Mouse (Mus musculus): ENCODE results near the gene Stk4. TPM values are rescaled to one million over a fixed set of nuclear protein-coding genes. Genes with fewer than 3 reads are reported as not detected.
A peak's percentile ranks its signal among the peaks of the same experiment; 100 is the strongest.

The Stk4 gene
- polyA plus RNA-seq (2014; fragmentation: Nextera tagmentation; extraction: Ambion mirVana) = 27.2 and 30.9 TPM in 2 replicates

GRCm38 (mm10) chr2:164070142-164070764 is at the start of gene Stk4:
Gene Stk4 (plus strand): TSS chr2:164070322.
- Histone ChIP-seq H3K4me1 (ENCODE audit: control insufficient read depth, insufficient read depth, low read length) (peaks cover 16% of the 10 kb centered on the region; the same call in 1 of the 2 replicates), H3K9me3 (ENCODE audit: control insufficient read depth, low read length) (no peaks in the 10 kb centered on the region), H3K27me3 (ENCODE audit: control insufficient read depth, insufficient read depth, low read length) (no peaks in the 10 kb centered on the region), H3K4me3 (ENCODE audit: low read depth, low read length) (peak within 1 kb of the TSS; percentile 97), H3K27ac (replicated peaks; ENCODE audit: low read depth, low read length) (peak within 1 kb of the TSS; percentile 61; the same call in 1 of the 2 replicates), H3K36me3 (ENCODE audit: control insufficient read depth, insufficient read depth, low read length) (peaks cover 2% of the 10 kb centered on the region; the same call in 1 of the 2 replicates), H3K9ac (ENCODE audit: low read length) (peak within 1 kb of the TSS; percentile 79), H3K4me2 (ENCODE audit: low read depth, severe bottlenecking) (peak within 1 kb of the TSS; percentile 64)
- no peak for ATAC-seq (ENCODE audit: insufficient number of reproducible peaks, low FRiP score, low TSS enrichment, low read depth)
- peak; percentile 59 for DNase-seq (ENCODE audit: low spot score)
- 0% methylated on average over 45 of the region's 45 CpGs for WGBS

GRCm38 (mm10) chr2:164022104-164022503 is 48.0 kb upstream of the Stk4 start:
- Histone ChIP-seq H3K27me3 (ENCODE audit: control insufficient read depth, insufficient read depth, low read length) (no peaks in the 10 kb centered on the region), H3K27ac (replicated peaks; ENCODE audit: low read depth, low read length) (no peak overlapping the region), H3K9ac (ENCODE audit: low read length) (no peak overlapping the region), H3K4me3 (ENCODE audit: low read depth, low read length) (no peak overlapping the region), H3K9me3 (ENCODE audit: control insufficient read depth, low read length) (no peaks in the 10 kb centered on the region), H3K4me2 (ENCODE audit: low read depth, severe bottlenecking) (no peak overlapping the region), H3K36me3 (ENCODE audit: control insufficient read depth, insufficient read depth, low read length) (peaks cover 11% of the 10 kb centered on the region; the same call in 1 of the 2 replicates), H3K4me1 (ENCODE audit: control insufficient read depth, insufficient read depth, low read length) (no peaks in the 10 kb centered on the region)
- DNase-seq (ENCODE audit: low spot score) (no peak), ATAC-seq (ENCODE audit: insufficient number of reproducible peaks, low FRiP score, low TSS enrichment, low read depth) (no peak)
- WGBS = 64% methylated on average over 2 of the region's 2 CpGs

- Histone ChIP-seq H3K4me1 (ENCODE audit: control insufficient read depth, insufficient read depth, low read length) (no peaks in the 10 kb centered on the region), H3K27me3 (ENCODE audit: control insufficient read depth, insufficient read depth, low read length) (no peaks in the 10 kb centered on the region), H3K36me3 (ENCODE audit: control insufficient read depth, insufficient read depth, low read length) (no peaks in the 10 kb centered on the region), H3K4me3 (ENCODE audit: low read depth, low read length) (no peak within 1 kb of the TSS), H3K9me3 (ENCODE audit: control insufficient read depth, low read length) (no peaks in the 10 kb centered on the region), H3K27ac (replicated peaks; ENCODE audit: low read depth, low read length) (no peak within 1 kb of the TSS), H3K9ac (ENCODE audit: low read length) (no peak within 1 kb of the TSS), H3K4me2 (ENCODE audit: low read depth, severe bottlenecking) (no peak within 1 kb of the TSS)
- no peak for ATAC-seq (ENCODE audit: insufficient number of reproducible peaks, low FRiP score, low TSS enrichment, low read depth)
- WGBS = 82% methylated on average over 16 of the region's 16 CpGs
- DNase-seq (ENCODE audit: low spot score) = no peak
Measured at GRCm38 (mm10) chr2:164025150-164025549, 45.0 kb upstream of the Stk4 start, which contains the start of gene Pabpc1l. Gene Pabpc1l (plus strand): TSS chr2:164025450.

GRCm38 (mm10) chr2:164031147-164031546 is 39.0 kb upstream of the Stk4 start:
- no peaks in the 10 kb centered on the region for H3K36me3 ChIP-seq (ENCODE audit: control insufficient read depth, insufficient read depth, low read length)
- no peak for DNase-seq (ENCODE audit: low spot score)
- peaks cover 2% of the 10 kb centered on the region; the same call in 1 of the 2 replicates for H3K9me3 ChIP-seq (ENCODE audit: control insufficient read depth, low read length)
- WGBS = 76% methylated on average over 10 of the region's 10 CpGs
- H3K9ac ChIP-seq (ENCODE audit: low read length) = no peak overlapping the region
- ATAC-seq (ENCODE audit: insufficient number of reproducible peaks, low FRiP score, low TSS enrichment, low read depth) = no peak
- H3K4me1 ChIP-seq (ENCODE audit: control insufficient read depth, insufficient read depth, low read length) = no peaks in the 10 kb centered on the region
- no peaks in the 10 kb centered on the region for H3K27me3 ChIP-seq (ENCODE audit: control insufficient read depth, insufficient read depth, low read length)
- H3K4me3 ChIP-seq (ENCODE audit: low read depth, low read length) = no peak overlapping the region
- H3K27ac ChIP-seq (replicated peaks; ENCODE audit: low read depth, low read length) = no peak overlapping the region
- no peak overlapping the region for H3K4me2 ChIP-seq (ENCODE audit: low read depth, severe bottlenecking)

- 87% methylated on average over 3 of the region's 3 CpGs for WGBS
- Histone ChIP-seq H3K27me3 (ENCODE audit: control insufficient read depth, insufficient read depth, low read length) (no peaks in the 10 kb centered on the region), H3K4me1 (ENCODE audit: control insufficient read depth, insufficient read depth, low read length) (no peaks in the 10 kb centered on the region), H3K4me2 (ENCODE audit: low read depth, severe bottlenecking) (no peak overlapping the region), H3K9me3 (ENCODE audit: control insufficient read depth, low read length) (peaks cover 2% of the 10 kb centered on the region; the same call in 1 of the 2 replicates), H3K4me3 (ENCODE audit: low read depth, low read length) (no peak overlapping the region), H3K36me3 (ENCODE audit: control insufficient read depth, insufficient read depth, low read length) (no peaks in the 10 kb centered on the region), H3K9ac (ENCODE audit: low read length) (no peak overlapping the region), H3K27ac (replicated peaks; ENCODE audit: low read depth, low read length) (no peak overlapping the region)
- no peak for ATAC-seq (ENCODE audit: insufficient number of reproducible peaks, low FRiP score, low TSS enrichment, low read depth)
- no peak for DNase-seq (ENCODE audit: low spot score)
Measured at GRCm38 (mm10) chr2:164032973-164033372, 37.1 kb upstream of the Stk4 start.

GRCm38 (mm10) chr2:164036520-164037019 is 33.6 kb upstream of the Stk4 start:
- Histone ChIP-seq H3K4me3 (ENCODE audit: low read depth, low read length) (no peak overlapping the region), H3K36me3 (ENCODE audit: control insufficient read depth, insufficient read depth, low read length) (no peaks in the 10 kb centered on the region), H3K9me3 (ENCODE audit: control insufficient read depth, low read length) (peaks cover 2% of the 10 kb centered on the region; the same call in 1 of the 2 replicates), H3K27me3 (ENCODE audit: control insufficient read depth, insufficient read depth, low read length) (no peaks in the 10 kb centered on the region), H3K4me1 (ENCODE audit: control insufficient read depth, insufficient read depth, low read length) (no peaks in the 10 kb centered on the region), H3K9ac (ENCODE audit: low read length) (no peak overlapping the region), H3K27ac (replicated peaks; ENCODE audit: low read depth, low read length) (no peak overlapping the region), H3K4me2 (ENCODE audit: low read depth, severe bottlenecking) (no peak overlapping the region)
- 53% methylated on average over 10 of the region's 10 CpGs for WGBS
- DNase-seq (ENCODE audit: low spot score) = peak; percentile 34
- ATAC-seq (ENCODE audit: insufficient number of reproducible peaks, low FRiP score, low TSS enrichment, low read depth) = peak; percentile 85

GRCm38 (mm10) chr2:164038407-164039028 is 31.6 kb upstream of the Stk4 start:
- H3K4me2 ChIP-seq (ENCODE audit: low read depth, severe bottlenecking) = no peak overlapping the region
- no peak overlapping the region for H3K9ac ChIP-seq (ENCODE audit: low read length)
- H3K9me3 ChIP-seq (ENCODE audit: control insufficient read depth, low read length) = no peaks in the 10 kb centered on the region
- H3K27me3 ChIP-seq (ENCODE audit: control insufficient read depth, insufficient read depth, low read length) = no peaks in the 10 kb centered on the region
- WGBS = 90% methylated on average over 1 of the region's 1 CpGs
- DNase-seq (ENCODE audit: low spot score) (no peak), ATAC-seq (ENCODE audit: insufficient number of reproducible peaks, low FRiP score, low TSS enrichment, low read depth) (no peak)
- H3K4me1 ChIP-seq (ENCODE audit: control insufficient read depth, insufficient read depth, low read length) = no peaks in the 10 kb centered on the region
- H3K4me3 ChIP-seq (ENCODE audit: low read depth, low read length) = no peak overlapping the region
- no peak overlapping the region for H3K27ac ChIP-seq (replicated peaks; ENCODE audit: low read depth, low read length)
- no peaks in the 10 kb centered on the region for H3K36me3 ChIP-seq (ENCODE audit: control insufficient read depth, insufficient read depth, low read length)

- 89% methylated on average over 6 of the region's 6 CpGs for WGBS
Measured at GRCm38 (mm10) chr2:164040949-164041348, 29.2 kb upstream of the Stk4 start.

More at GRCm38 (mm10) chr2:164040949-164041348, 29.2 kb upstream of the Stk4 start:
- no peak overlapping the region for H3K27ac ChIP-seq (replicated peaks; ENCODE audit: low read depth, low read length)
- H3K27me3 ChIP-seq (ENCODE audit: control insufficient read depth, insufficient read depth, low read length) = no peaks in the 10 kb centered on the region
- H3K4me2 ChIP-seq (ENCODE audit: low read depth, severe bottlenecking) = no peak overlapping the region
- no peaks in the 10 kb centered on the region for H3K9me3 ChIP-seq (ENCODE audit: control insufficient read depth, low read length)
- no peak overlapping the region for H3K4me3 ChIP-seq (ENCODE audit: low read depth, low read length)
- ATAC-seq (ENCODE audit: insufficient number of reproducible peaks, low FRiP score, low TSS enrichment, low read depth) (no peak), DNase-seq (ENCODE audit: low spot score) (no peak)
- no peak overlapping the region for H3K9ac ChIP-seq (ENCODE audit: low read length)
- no peaks in the 10 kb centered on the region for H3K4me1 ChIP-seq (ENCODE audit: control insufficient read depth, insufficient read depth, low read length)
- H3K36me3 ChIP-seq (ENCODE audit: control insufficient read depth, insufficient read depth, low read length) = no peaks in the 10 kb centered on the region

All from limb, embryonic 11.5 days (tissue).